Mouse (Mus musculus) CH12.LX (cell line): ENCODE results near the gene Maoa. TPM values are rescaled to one million over a fixed set of nuclear protein-coding genes. Genes with fewer than 3 reads are reported as not detected.

ENCODE experiments used
- DNase-seq: peaks from one replicate; pipeline ENCODE4 v3.0.0-alpha.2; 2013; ENCODE audit errors: extremely low read depth
- H3K27ac ChIP-seq: 2 replicates; pipeline ENCODE4 v1.5.1; 2012; ENCODE audit warnings: low read depth, mild to moderate bottlenecking, control low read depth, moderate library complexity; ENCODE audit not compliant: insufficient read depth
- H3K27me3 ChIP-seq: replicated peaks from 2 replicates; pipeline ENCODE3; 2012; ENCODE audit warnings: inconsistent platforms
- H3K36me3 ChIP-seq, 2 experiments: replicated peaks in 1 of 2; 2 replicates each; pipeline versions ENCODE3 to v1.6.1; 2012; ENCODE audit warnings: inconsistent platforms in 1 of 2, low read length in 1 of 2, mild to moderate bottlenecking in 1 of 2, mixed read lengths in 1 of 2, moderate library complexity in 1 of 2; ENCODE audit not compliant: control insufficient read depth in 1 of 2, insufficient read depth in 1 of 2
- H3K4me1 ChIP-seq, 2 experiments: 2 replicates each; pipeline ENCODE4 v1.6.1; 2012; ENCODE audit warnings: inconsistent platforms in 1 of 2, moderate library complexity in 1 of 2; ENCODE audit not compliant: insufficient read depth in 2 of 2, control insufficient read depth in 1 of 2
- H3K4me2 ChIP-seq: 2 replicates; pipeline ENCODE4 v1.6.1; 2012; ENCODE audit warnings: low read depth, mild to moderate bottlenecking, control low read depth; ENCODE audit not compliant: poor library complexity, insufficient read depth, severe bottlenecking
- H3K4me3 ChIP-seq, 3 experiments: fragments of 150-350 bp in 1 of 3; sonication (generic) in 1 of 3; replicated peaks in 1 of 3; 2 replicates each; pipeline versions ENCODE3 to v1.5.1; 2011 to 2012; ENCODE audit warnings: low read depth in 2 of 3, low read length in 2 of 3, mild to moderate bottlenecking in 2 of 3, moderate library complexity in 2 of 3, control low read depth in 1 of 3, improper control_type of control experiment in 1 of 3, inconsistent platforms in 1 of 3, mixed read lengths in 1 of 3; ENCODE audit not compliant: poor library complexity in 1 of 3
- H3K79me2 ChIP-seq: replicated peaks from 2 replicates; pipeline ENCODE4 v1.6.1; 2012; ENCODE audit warnings: mild to moderate bottlenecking, moderate library complexity; ENCODE audit not compliant: control insufficient read depth, poor library complexity, insufficient read depth, severe bottlenecking; ENCODE audit errors: extremely low read depth
- H3K9ac ChIP-seq: 2 replicates; pipeline ENCODE4 v1.6.1; 2012; ENCODE audit warnings: low read depth, mild to moderate bottlenecking, control low read depth, moderate library complexity; ENCODE audit not compliant: insufficient read depth
- H3K9me3 ChIP-seq: replicated peaks from 2 replicates; pipeline ENCODE3; 2012; ENCODE audit warnings: low read length, inconsistent platforms, mixed read lengths
- CHD1 ChIP-seq: IDR thresholded peaks from 2 replicates; pipeline ENCODE4 v1.6.1; 2012; ENCODE audit warnings: low read depth, low read length, improper control_type of control experiment, inconsistent platforms
- CHD2 ChIP-seq: IDR thresholded peaks from 2 replicates; pipeline ENCODE4 v1.6.1; 2011; ENCODE audit warnings: low read length, improper control_type of control experiment
- ELF1 ChIP-seq: IDR thresholded peaks from 2 replicates; pipeline ENCODE4 v1.6.1; 2014; ENCODE audit warnings: low read depth, mild to moderate bottlenecking, inconsistent platforms, low read length, improper control_type of control experiment
- EP300 ChIP-seq: IDR thresholded peaks from 2 replicates; pipeline ENCODE4 v1.6.1; 2011; ENCODE audit warnings: low read length, improper control_type of control experiment
- IRF4 ChIP-seq: IDR thresholded peaks from 2 replicates; pipeline ENCODE4 v1.6.1; 2014; ENCODE audit warnings: low read depth, mild to moderate bottlenecking, inconsistent platforms, low read length, improper control_type of control experiment
- JUND ChIP-seq: conservative IDR thresholded peaks from 2 replicates; pipeline ENCODE4 v1.6.1; 2011; ENCODE audit warnings: low read depth, low read length, improper control_type of control experiment
- KAT2A ChIP-seq: IDR thresholded peaks from 2 replicates; pipeline ENCODE4 v1.6.1; 2012; ENCODE audit warnings: low read length, improper control_type of control experiment, inconsistent platforms; ENCODE audit not compliant: insufficient replicate concordance
- MAFK ChIP-seq: IDR thresholded peaks from 2 replicates; pipeline ENCODE4 v1.6.1; 2011; ENCODE audit warnings: low read length, improper control_type of control experiment; ENCODE audit not compliant: insufficient replicate concordance
- MAX ChIP-seq: IDR thresholded peaks from 2 replicates; pipeline ENCODE4 v1.6.1; 2011; ENCODE audit warnings: low read length, improper control_type of control experiment
- MAZ ChIP-seq: IDR thresholded peaks from 2 replicates; pipeline ENCODE4 v1.6.1; 2012; ENCODE audit warnings: low read depth, mild to moderate bottlenecking, inconsistent platforms, low read length, improper control_type of control experiment, moderate library complexity
- MEF2A ChIP-seq: IDR thresholded peaks from 2 replicates; pipeline ENCODE4 v1.6.1; 2014; ENCODE audit warnings: low read depth, mild to moderate bottlenecking, inconsistent platforms, low read length, improper control_type of control experiment, borderline replicate concordance
- MXI1 ChIP-seq: IDR thresholded peaks from 2 replicates; pipeline ENCODE4 v1.6.1; 2011; ENCODE audit warnings: mild to moderate bottlenecking, low read depth, low read length, improper control_type of control experiment
- NRF1 ChIP-seq: IDR thresholded peaks from 2 replicates; pipeline ENCODE4 v1.6.1; 2014; ENCODE audit warnings: low read depth, mild to moderate bottlenecking, inconsistent platforms, low read length, improper control_type of control experiment, moderate library complexity
- PAX5 ChIP-seq: IDR thresholded peaks from 2 replicates; pipeline ENCODE4 v1.6.1; 2012; ENCODE audit warnings: low read length, inconsistent platforms, mixed read lengths
- POLR2A ChIP-seq: IDR thresholded peaks from 2 replicates; pipeline ENCODE4 v1.6.1; 2011; ENCODE audit warnings: low read depth, mild to moderate bottlenecking, improper control_type of control experiment, low read length
- POLR2AphosphoS2 ChIP-seq: IDR thresholded peaks from 2 replicates; pipeline ENCODE4 v1.6.1; 2011; ENCODE audit warnings: low read depth, low read length, improper control_type of control experiment
- RCOR1 ChIP-seq: conservative IDR thresholded peaks from 2 replicates; pipeline ENCODE4 v1.6.1; 2012; ENCODE audit warnings: low read depth, mild to moderate bottlenecking, inconsistent platforms, low read length, improper control_type of control experiment
- SMC3 ChIP-seq: IDR thresholded peaks from 2 replicates; pipeline ENCODE4 v1.6.1; 2011; ENCODE audit warnings: low read depth, low read length, improper control_type of control experiment
- USF1 ChIP-seq: IDR thresholded peaks from 2 replicates; pipeline ENCODE4 v1.6.1; 2014; ENCODE audit warnings: low read depth, mild to moderate bottlenecking, inconsistent platforms, low read length, improper control_type of control experiment
- USF2 ChIP-seq: conservative IDR thresholded peaks from 2 replicates; pipeline ENCODE4 v1.6.1; 2011; ENCODE audit warnings: low read depth, low read length, improper control_type of control experiment
- ZKSCAN1 ChIP-seq: IDR thresholded peaks from 2 replicates; pipeline ENCODE4 v1.6.1; 2012; ENCODE audit warnings: low read depth, inconsistent platforms, low read length, improper control_type of control experiment, borderline replicate concordance
- ZMIZ1 ChIP-seq: IDR thresholded peaks from 2 replicates; pipeline ENCODE4 v1.6.1; 2012; ENCODE audit warnings: low read depth, mild to moderate bottlenecking, inconsistent platforms, low read length, improper control_type of control experiment
- dilution Hi-C: fragments of 300-500 bp; cut with MboI; formaldehyde crosslinking; loops from 2 replicates; pipeline ENCODE4 v1.14.3; 2020; ENCODE audit warnings: low sequenced_read_pairs; ENCODE audit not compliant: extremely low pct_unique_long_range_greater_than_20kb, extremely low pct_ligation_motif_present
- in situ Hi-C: fragments of 300-500 bp; cut with MboI; formaldehyde crosslinking; loops from 3 replicates; pipeline ENCODE4 v1.14.3; 2019; ENCODE audit warnings: low sequenced_read_pairs, low pct_ligation_motif_present, low pct_unique_long_range_greater_than_20kb, mixed read lengths
- polyA plus RNA-seq: library from polyadenylated mRNA; unstranded; fragments of >175 nt; gene quantifications from 2 replicates; pipeline ENCODE4 v1.2.1, GENCODE M21; 2012; ENCODE audit warnings: low read depth; ENCODE audit not compliant: insufficient read length
- total RNA-seq, 2 experiments: library from RNA; depleted of rRNA; stranded (reverse); fragments of 300-350 nt in 1 of 2; fragments of >200 nt in 1 of 2; gene quantifications; 2 replicates each; pipeline ENCODE4 v1.2.3; 2012 to 2014

Gene Maoa
- total RNA-seq (2012; rRNA removed) (not detected in 2 replicates), total RNA-seq (2014; rRNA removed) (not detected in 2 replicates), polyA plus RNA-seq (not detected in 2 replicates)

- H3K9me3 ChIP-seq: peaks cover 13% of the 10 kb centered on the region
- no peak for DNase-seq
- no peak for TF ChIP-seq MAZ
- TF ChIP-seq MAX: no peak
- TF ChIP-seq POLR2A: no peak
- TF ChIP-seq MEF2A: no peak
- TF ChIP-seq KAT2A: no peak
- TF ChIP-seq NRF1: no peak
- H3K4me1 ChIP-seq: no peaks in the 10 kb centered on the region
- no peaks in the 10 kb centered on the region for H3K27me3 ChIP-seq
- in situ Hi-C loops (no loop called here), dilution Hi-C loops (no loop called here)
- no peak within 1 kb of the TSS for H3K9ac ChIP-seq
- no peaks in the 10 kb centered on the region for H3K36me3 ChIP-seq
- no peaks in the 10 kb centered on the region for H3K79me2 ChIP-seq
- no peak within 1 kb of the TSS for H3K4me2 ChIP-seq
- H3K27ac ChIP-seq: no peak within 1 kb of the TSS
- no peak within 1 kb of the TSS for H3K4me3 ChIP-seq
Observed at GRCm38 (mm10) chrX:16619034-16619929, at the start of gene Maoa. Gene Maoa (plus strand): TSS chrX:16619698.

GRCm38 (mm10) chrX:16618225-16619033, 1.1 kb upstream of the Maoa start:
- Histone ChIP-seq H3K27ac (no peak overlapping the region), H3K4me3 (no peak overlapping the region), H3K27me3 (no peaks in the 10 kb centered on the region), H3K4me1 (no peaks in the 10 kb centered on the region), H3K79me2 (no peaks in the 10 kb centered on the region), H3K36me3 (no peaks in the 10 kb centered on the region), H3K4me2 (no peak overlapping the region), H3K9me3 (peaks cover 13% of the 10 kb centered on the region), H3K9ac (no peak overlapping the region)
- in situ Hi-C loops (no loop called here), dilution Hi-C loops (no loop called here)
- TF ChIP-seq CHD2 (no peak), USF1 (no peak), MXI1 (no peak), KAT2A (no peak), MAFK (no peak), PAX5 (no peak), MEF2A (no peak), CHD1 (no peak), USF2 (no peak), EP300 (no peak), POLR2AphosphoS2 (no peak), SMC3 (no peak), ZMIZ1 (no peak), ZKSCAN1 (no peak), RCOR1 (no peak), ELF1 (no peak), JUND (no peak), IRF4 (no peak)
- no peak for DNase-seq
